Mouse (Mus musculus) layer of hippocampus, adult 6 months (tissue): Measurements from ENCODE around the gene Pomt2. TPM values are rescaled to one million over a fixed set of nuclear protein-coding genes. Genes with fewer than 3 reads are reported as not detected.

Experiments
- long read RNA-seq, 2 experiments: library from polyadenylated mRNA; unstranded; transcript quantifications; one replicate each; pipeline ENCODE4 v2.0.0; 2019 to 2020
- polyA plus RNA-seq: library from polyadenylated mRNA; unstranded; fragments of <200 nt; fragmentation: Nextera tagmentation; gene quantifications from 2 replicates; pipeline ENCODE4 v1.2.3, GENCODE M21; 2021

Gene Pomt2
- polyA plus RNA-seq: 6.5 and 7.1 TPM in 2 replicates
- long read RNA-seq, experiment 1, full-length matches to known transcripts: 7 of 12 reads
- long read RNA-seq, experiment 1, partial matches to known transcripts: 3 of 12 reads
- long read RNA-seq, experiment 1, other reads (novel, unspliced or antisense): 2 of 12 reads
- long read RNA-seq, experiment 2, full-length matches to known transcripts: 44 of 61 reads
- long read RNA-seq, experiment 2, partial matches to known transcripts: 5 of 61 reads
- long read RNA-seq, experiment 2, other reads (novel, unspliced or antisense): 12 of 61 reads

GRCm38 (mm10) chr12:87147395-87148089 lies at the start of gene Pomt2:
Pomt2 (minus strand) TSS chr12:87147968.

GRCm38 (mm10) chr12:87146966-87147365 lies 802 bp downstream of the Pomt2 start, which contains the start of gene Gstz1:
Gstz1 (plus strand) TSS chr12:87147165.

GRCm38 (mm10) chr12:87102165-87102631 lies 45.6 kb downstream of the Pomt2 start, which contains the start of gene Ngb:
Ngb (minus strand) TSS chr12:87102539.

Other genes with a start within 250 kb of the Pomt2 start
- 27.9 and 31.9 TPM in 2 replicates for gene Cipc, start 200.9 kb downstream of the Pomt2 start, polyA plus RNA-seq
- 12.3 and 18.1 TPM in 2 replicates for gene Zdhhc22, start 157.5 kb downstream of the Pomt2 start, polyA plus RNA-seq
- 12.6 and 13.4 TPM in 2 replicates for gene Tmem63c, start 126.6 kb downstream of the Pomt2 start, polyA plus RNA-seq
- 16.0 and 16.6 TPM in 2 replicates for gene Ngb, start 45.4 kb downstream of the Pomt2 start, polyA plus RNA-seq
- 36.9 and 38.4 TPM in 2 replicates for gene Gstz1, start 803 bp downstream of the Pomt2 start, polyA plus RNA-seq
- gene Samd15, start 51.8 kb upstream of the Pomt2 start, polyA plus RNA-seq: 2.0 and 2.9 TPM in 2 replicates
- 5.1 and 5.6 TPM in 2 replicates for gene Tmed8, start 52.5 kb upstream of the Pomt2 start, polyA plus RNA-seq
- 0.18 and 0.21 TPM in 2 replicates for gene Noxred1, start 90.8 kb upstream of the Pomt2 start, polyA plus RNA-seq
- 26.2 and 29.3 TPM in 2 replicates for gene Vipas39, start 118.3 kb upstream of the Pomt2 start, polyA plus RNA-seq
- 131 and 142 TPM in 2 replicates for gene Ahsa1, start 118.5 kb upstream of the Pomt2 start, polyA plus RNA-seq
- gene Ism2, start 151.7 kb upstream of the Pomt2 start, polyA plus RNA-seq: 0.18 and 0.25 TPM in 2 replicates
- gene Sptlc2, start 240.4 kb upstream of the Pomt2 start, polyA plus RNA-seq: 23.9 and 26.2 TPM in 2 replicates